Comparison of ENCODE assay signal across 7 mouse cellular contexts in genomic region chr7:28953476-28954376, GRCm38 (mm10). TPM values are rescaled to one million over a fixed set of nuclear protein-coding genes. Genes with fewer than 3 reads are reported as not detected.
A peak's percentile ranks its signal among the peaks of the same experiment; 100 is the strongest.
DNase-seq lines count a peak whose midpoint lies in the region; ATAC-seq and TF ChIP-seq lines count a peak whose summit lies in the region.

No protein-coding gene starts in this region.

- TF ChIP-seq POLR2A in MEL (IDR thresholded peaks at IDR 0.05; ENCODE audit: control insufficient read depth in 1 of 2, insufficient read depth in 1 of 2, low read depth in 1 of 2, low read length in 2 of 2, poor library complexity in 1 of 2), result no peak

- peak; percentile 80 for DNase-seq in MEL (ENCODE audit: low read depth, low spot score)
- peak; percentile 87 for DNase-seq in forebrain, embryonic 14.5 days (ENCODE audit: low spot score)
- DNase-seq in liver, postnatal 0 days, result no peak
- DNase-seq in urinary bladder, adult 2 months (ENCODE audit: low spot score), result no peak
- DNase-seq in layer of hippocampus, postnatal 25 days (ENCODE audit: extremely low spot score in 1 of 2, low spot score in 1 of 2), result no peak

- 13% methylated on average over 2 of the region's 2 CpGs for whole genome bisulfite sequencing in forebrain, embryonic 14.5 days
- 36% methylated on average over 2 of the region's 2 CpGs for WGBS in liver, postnatal 0 days (ENCODE audit: insufficient replicate concordance)

- H3K4me3 ChIP-seq in C2C12 (ENCODE audit: insufficient read depth, poor library complexity, severe bottlenecking) (no peak overlapping the region), MEL (ENCODE audit: control insufficient read depth in 1 of 2, insufficient read depth in 1 of 2, low read depth in 2 of 2, low read length in 2 of 2) (no peak overlapping the region)
- H3K4me3 ChIP-seq in forebrain, embryonic 14.5 days (ENCODE audit: low read depth, low read length), result no peak overlapping the region
- no peak overlapping the region for H3K4me3 ChIP-seq in liver, postnatal 0 days (ENCODE audit: low read depth, low read length)

- peak; percentile 92 for ATAC-seq in forebrain, embryonic 14.5 days
- peak; percentile 78 for ATAC-seq in liver, postnatal 0 days
- no peak for ATAC-seq in granulocyte monocyte progenitor cell, adult 5-6 weeks (replicated peaks; ENCODE audit: poor library complexity, severe bottlenecking)

- no peak for TF ChIP-seq RAD21 in MEL (IDR thresholded peaks at IDR 0.05; ENCODE audit: low read depth, low read length)

- TF ChIP-seq EP300 in MEL (IDR thresholded peaks at IDR 0.05; ENCODE audit: low read depth in 1 of 2, low read length in 2 of 2), result peak; percentile 57 to 74; a peak in 3 of 4 replicates
- peak; percentile 58 for TF ChIP-seq EP300 in liver, postnatal 0 days (IDR thresholded peaks at IDR 0.05; ENCODE audit: low read depth)

- TF ChIP-seq CTCF in C2C12 (IDR thresholded peaks at IDR 0.05; ENCODE audit: control insufficient read depth, insufficient read depth, insufficient read length), result no peak
- TF ChIP-seq CTCF in MEL (IDR thresholded peaks at IDR 0.05 in 2 of 3, conservative IDR thresholded peaks at IDR 0.05 in 1 of 3; ENCODE audit: control insufficient read depth in 1 of 3, insufficient read depth in 1 of 3, low read depth in 2 of 3, low read length in 3 of 3, poor library complexity in 1 of 3, severe bottlenecking in 1 of 3), result no peak
- no peak for TF ChIP-seq CTCF in liver, postnatal 0 days (IDR thresholded peaks at IDR 0.05; ENCODE audit: low read depth)

- no peaks in the 10 kb centered on the region for H3K9me3 ChIP-seq in MEL (replicated peaks; ENCODE audit: insufficient read depth, low read length)
- H3K9me3 ChIP-seq in forebrain, embryonic 14.5 days (replicated peaks; ENCODE audit: control insufficient read depth, low read length), result no peaks in the 10 kb centered on the region
- H3K9me3 ChIP-seq in liver, postnatal 0 days (ENCODE audit: low read length), result no peaks in the 10 kb centered on the region

- no peaks in the 10 kb centered on the region for H3K27me3 ChIP-seq in C2C12 (ENCODE audit: control insufficient read depth, insufficient read depth, insufficient read length)
- H3K27me3 ChIP-seq in MEL (ENCODE audit: control insufficient read depth in 1 of 2, insufficient read depth in 2 of 2, low read length in 2 of 2), result no peaks in the 10 kb centered on the region
- H3K27me3 ChIP-seq in forebrain, embryonic 14.5 days (replicated peaks; ENCODE audit: control insufficient read depth, insufficient read depth, low read length), result no peaks in the 10 kb centered on the region
- no peaks in the 10 kb centered on the region for H3K27me3 ChIP-seq in liver, postnatal 0 days (ENCODE audit: insufficient read depth, low read length)

- peaks cover 97% of the 10 kb centered on the region for H3K79me2 ChIP-seq in C2C12 (ENCODE audit: control insufficient read depth, insufficient read depth)
- peaks cover 72% of the 10 kb centered on the region for H3K79me2 ChIP-seq in MEL (ENCODE audit: control insufficient read depth, insufficient read depth, low read length, poor library complexity)

- H3K4me2 ChIP-seq in forebrain, embryonic 14.5 days (ENCODE audit: low read length), result no peak overlapping the region
- H3K4me2 ChIP-seq in liver, postnatal 0 days (ENCODE audit: low read depth, low read length), result peak overlapping the region; percentile 56

- H3K36me3 ChIP-seq in C2C12 (ENCODE audit: control insufficient read depth, insufficient read depth), result peaks cover 35% of the 10 kb centered on the region
- H3K36me3 ChIP-seq in MEL (ENCODE audit: control insufficient read depth in 1 of 2, insufficient read depth in 2 of 2, low read length in 2 of 2), result peaks cover 9 to 77% of the 10 kb centered on the region in 2 experiments; a peak in 3 of 4 replicates
- H3K36me3 ChIP-seq in forebrain, embryonic 14.5 days (ENCODE audit: control insufficient read depth, insufficient read depth, low read length), result peaks cover 9% of the 10 kb centered on the region; the same call in 1 of the 2 replicates
- H3K36me3 ChIP-seq in liver, postnatal 0 days (replicated peaks; ENCODE audit: insufficient read depth, low read length), result peaks cover 12% of the 10 kb centered on the region

- peaks cover 87% of the 10 kb centered on the region for H3K79me3 ChIP-seq in C2C12 (ENCODE audit: low read depth)

- H3K9ac ChIP-seq in MEL (ENCODE audit: control insufficient read depth, low read depth, low read length, poor library complexity, severe bottlenecking), result no peak overlapping the region
- no peak overlapping the region for H3K9ac ChIP-seq in forebrain, embryonic 14.5 days (ENCODE audit: low read length)
- peak overlapping the region; percentile 5 for H3K9ac ChIP-seq in liver, postnatal 0 days (replicated peaks)

- H3ac ChIP-seq in C2C12 (ENCODE audit: control insufficient read depth, insufficient read length, low read depth), result peak overlapping the region; percentile 6

- peaks cover 34 to 44% of the 10 kb centered on the region in 2 experiments for H3K4me1 ChIP-seq in MEL (ENCODE audit: control insufficient read depth in 1 of 2, insufficient read depth in 2 of 2, low read length in 2 of 2)
- peaks cover 27% of the 10 kb centered on the region for H3K4me1 ChIP-seq in forebrain, embryonic 14.5 days (ENCODE audit: control insufficient read depth, insufficient read depth, low read length)
- peaks cover 91% of the 10 kb centered on the region for H3K4me1 ChIP-seq in liver, postnatal 0 days (ENCODE audit: insufficient read depth)

- H3K27ac ChIP-seq in MEL (ENCODE audit: control insufficient read depth, low read depth, low read length), result peak overlapping the region; percentile 41
- H3K27ac ChIP-seq in forebrain, embryonic 14.5 days (ENCODE audit: low read depth, low read length), result peak overlapping the region; percentile 52; the same call in 1 of the 2 replicates
- H3K27ac ChIP-seq in liver, postnatal 0 days (ENCODE audit: low read depth), result peak overlapping the region; percentile 76

TF ChIP-seq in C2C12, 6 proteins besides CTCF, POLR2A, EP300 and RAD21:
- TF ChIP-seq MYOG (IDR thresholded peaks at IDR 0.05; ENCODE audit: control insufficient read depth, extremely low read depth, insufficient read length) (no peak), MAX (IDR thresholded peaks at IDR 0.05) (no peak), FOSL1 (IDR thresholded peaks at IDR 0.05; ENCODE audit: insufficient read depth, low read length, poor library complexity, severe bottlenecking) (no peak), MYOD1 (IDR thresholded peaks at IDR 0.05; ENCODE audit: control insufficient read depth, insufficient read length, low read depth) (no peak), USF1 (IDR thresholded peaks at IDR 0.05; ENCODE audit: low read depth) (no peak), CEBPB (IDR thresholded peaks at IDR 0.05; ENCODE audit: low read depth) (no peak)

TF ChIP-seq in MEL, 35 proteins besides CTCF, POLR2A, EP300 and RAD21 (continues in another document):
- TF ChIP-seq RCOR1 (IDR thresholded peaks at IDR 0.05; ENCODE audit: low read depth, low read length) (0 out of 2 replicates have a peak, but pooled peaks have one; percentile 18), NRF1 (IDR thresholded peaks at IDR 0.05; ENCODE audit: insufficient read depth, low read depth, low read length, poor library complexity, severe bottlenecking) (no peak), TBP (IDR thresholded peaks at IDR 0.05; ENCODE audit: low read depth, low read length) (0 out of 2 replicates have a peak, but pooled peaks have one; percentile 12), SIN3A (IDR thresholded peaks at IDR 0.05; ENCODE audit: low read length) (peak; percentile 76), MYC (IDR thresholded peaks at IDR 0.05; ENCODE audit: low read depth, low read length) (no peak), ETS1 (IDR thresholded peaks at IDR 0.05; ENCODE audit: low read depth, low read length) (peak; percentile 65), GATA1 (IDR thresholded peaks at IDR 0.05; ENCODE audit: low read depth, low read length) (peak; percentile 87)

RNA-seq across cellular contexts. Expression of gene Actn4, which starts 8.4 kb away (rescaled TPM):
- polyA plus RNA-seq in C2C12 (2012; fragmentation: generic; extraction: Trizol), result 465 TPM
- total RNA-seq in MEL (2012; rRNA removed), result 60.5 and 66.3 TPM in 2 replicates
- 100 to 1,000 TPM in 1 of 2 experiments, not detected in 1; 267 TPM for polyA plus RNA-seq in MEL (2012; ENCODE audit: insufficient read depth in 1 of 2, insufficient read length in 2 of 2, low read depth in 1 of 2, low replicate concordance in 2 of 2, missing spikeins in 1 of 2)
- polyA plus RNA-seq in forebrain, embryonic 14.5 days (2014; fragmentation: Nextera tagmentation; extraction: Ambion mirVana), result 101 and 128 TPM in 2 replicates
- polyA plus RNA-seq in liver, postnatal 0 days (2015; fragmentation: Nextera tagmentation; extraction: Ambion mirVana), result 76.3 and 81.2 TPM in 2 replicates
- total RNA-seq in granulocyte monocyte progenitor cell, adult 5-6 weeks (2014; fragmentation: Nextera tagmentation), result 85.8 and 94.3 TPM in 2 replicates
- 40.2 and 47.1 TPM in 2 replicates for total RNA-seq in granulocyte monocyte progenitor cell, adult 5-6 weeks (2017)
- polyA plus RNA-seq in urinary bladder, adult 2 months (2012; rRNA removed), result 285 and 345 TPM in 2 replicates
- 100 to 1,000 TPM; 124 to 129 TPM for total RNA-seq in layer of hippocampus, postnatal 25 days (2021)

RNA-seq across cellular contexts. Expression of gene Eif3k, which starts 27.9 kb away (rescaled TPM):
- polyA plus RNA-seq in C2C12 (2012; fragmentation: generic; extraction: Trizol) (429 TPM), MEL (2012; ENCODE audit: insufficient read depth in 1 of 2, insufficient read length in 2 of 2, low read depth in 1 of 2, low replicate concordance in 2 of 2, missing spikeins in 1 of 2) (100 to 1,000 TPM in 1 of 2 experiments, not detected in 1; 671 TPM)
- total RNA-seq in MEL (2012; rRNA removed), result 525 and 545 TPM in 2 replicates
- 345 and 412 TPM in 2 replicates for polyA plus RNA-seq in forebrain, embryonic 14.5 days (2014; fragmentation: Nextera tagmentation; extraction: Ambion mirVana)
- polyA plus RNA-seq in liver, postnatal 0 days (2015; fragmentation: Nextera tagmentation; extraction: Ambion mirVana), result 162 and 166 TPM in 2 replicates
- 474 TPM in 2 replicates for total RNA-seq in granulocyte monocyte progenitor cell, adult 5-6 weeks (2014; fragmentation: Nextera tagmentation)
- 400 and 462 TPM in 2 replicates for total RNA-seq in granulocyte monocyte progenitor cell, adult 5-6 weeks (2017)
- polyA plus RNA-seq in urinary bladder, adult 2 months (2012; rRNA removed), result 368 and 380 TPM in 2 replicates
- 100 to 1,000 TPM; 179 to 185 TPM for total RNA-seq in layer of hippocampus, postnatal 25 days (2021)

RNA-seq across cellular contexts. Expression of gene Map4k1, which starts 28.1 kb away (rescaled TPM):
- polyA plus RNA-seq in C2C12 (2012; fragmentation: generic; extraction: Trizol), result 3.6 TPM
- total RNA-seq in MEL (2012; rRNA removed), result 17.3 and 19.3 TPM in 2 replicates
- polyA plus RNA-seq in MEL (2012; ENCODE audit: insufficient read depth in 1 of 2, insufficient read length in 2 of 2, low read depth in 1 of 2, low replicate concordance in 2 of 2, missing spikeins in 1 of 2), result 10 to 100 TPM in 1 of 2 experiments, not detected in 1; 50.8 TPM
- 6.1 and 6.9 TPM in 2 replicates for polyA plus RNA-seq in forebrain, embryonic 14.5 days (2014; fragmentation: Nextera tagmentation; extraction: Ambion mirVana)
- 11.9 and 16.5 TPM in 2 replicates for polyA plus RNA-seq in liver, postnatal 0 days (2015; fragmentation: Nextera tagmentation; extraction: Ambion mirVana)
- total RNA-seq in granulocyte monocyte progenitor cell, adult 5-6 weeks (2014; fragmentation: Nextera tagmentation), result 46.1 and 62.3 TPM in 2 replicates
- 42.4 and 48.7 TPM in 2 replicates for total RNA-seq in granulocyte monocyte progenitor cell, adult 5-6 weeks (2017)
- polyA plus RNA-seq in urinary bladder, adult 2 months (2012; rRNA removed), result 3.6 and 3.8 TPM in 2 replicates
- total RNA-seq in layer of hippocampus, postnatal 25 days (2021), result 1 to 10 TPM; 2.1 to 2.4 TPM

Comparison
In these comparisons a context has a peak if more than half of its experiments do, and no peak if none do; other contexts are left out.
1. DNase-seq: peak in MEL (single experiment) and forebrain, embryonic 14.5 days (single experiment); none in liver, postnatal 0 days (single experiment), urinary bladder, adult 2 months (single experiment) and layer of hippocampus, postnatal 25 days (0 of 2).
2. Peak in every context shown above with its lines, with median percentiles within 50 percentile points of each other: H3K27ac ChIP-seq.